Mouse (Mus musculus): ENCODE data around the gene Cdk14. TPM values are rescaled to one million over a fixed set of nuclear protein-coding genes. Genes with fewer than 3 reads are reported as not detected.

Cdk14 gene
- polyA plus RNA-seq, 2 experiments = 14.5 to 27.6 TPM

DNA sequence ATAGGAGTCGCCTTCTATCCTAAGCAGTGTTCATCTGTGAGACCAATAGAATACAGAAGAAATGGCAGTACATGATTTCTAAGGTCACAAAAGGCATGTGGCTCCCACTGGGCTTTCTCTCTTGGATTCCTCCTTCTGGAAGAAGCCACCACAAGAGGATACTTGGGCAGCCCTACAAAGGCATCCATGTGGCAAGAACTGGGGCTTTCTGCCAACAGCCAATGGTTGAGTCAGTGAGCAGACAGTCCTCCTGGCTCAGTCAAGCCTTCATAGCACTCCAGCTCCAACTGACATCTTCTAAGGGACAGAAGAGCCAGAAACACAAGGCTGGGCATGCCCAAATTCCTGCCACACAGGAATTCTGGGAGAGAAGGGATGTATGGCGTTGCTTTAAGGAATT, 93.4 kb downstream of the Cdk14 start:
- ATAC-seq (ENCODE audit: low FRiP score, low read depth) (no peak), DNase-seq (ENCODE audit: low spot score) (no peak)
- Histone ChIP-seq H3K27me3 (ENCODE audit: control insufficient read depth, insufficient read depth, low read length) (no peaks in the 10 kb centered on the region), H3K27ac (replicated peaks; ENCODE audit: low read depth, low read length) (no peak overlapping the region), H3K36me3 (ENCODE audit: control insufficient read depth, insufficient read depth, low read length) (no peaks in the 10 kb centered on the region), H3K9ac (ENCODE audit: low read depth, low read length, severe bottlenecking) (no peak overlapping the region), H3K4me3 (replicated peaks; ENCODE audit: low read length) (no peak overlapping the region), H3K4me1 (ENCODE audit: control insufficient read depth, insufficient read depth, low read length) (no peaks in the 10 kb centered on the region), H3K9me3 (ENCODE audit: control insufficient read depth, low read length) (no peaks in the 10 kb centered on the region), H3K4me2 (replicated peaks; ENCODE audit: low read depth, low read length, severe bottlenecking) (no peak overlapping the region)
- TF ChIP-seq POLR2A (IDR thresholded peaks at IDR 0.05; ENCODE audit: borderline replicate concordance, extremely low read depth, insufficient read depth, insufficient read length) = no peak
- WGBS = 98% methylated on average over 2 of the region's 2 CpGs

DNA sequence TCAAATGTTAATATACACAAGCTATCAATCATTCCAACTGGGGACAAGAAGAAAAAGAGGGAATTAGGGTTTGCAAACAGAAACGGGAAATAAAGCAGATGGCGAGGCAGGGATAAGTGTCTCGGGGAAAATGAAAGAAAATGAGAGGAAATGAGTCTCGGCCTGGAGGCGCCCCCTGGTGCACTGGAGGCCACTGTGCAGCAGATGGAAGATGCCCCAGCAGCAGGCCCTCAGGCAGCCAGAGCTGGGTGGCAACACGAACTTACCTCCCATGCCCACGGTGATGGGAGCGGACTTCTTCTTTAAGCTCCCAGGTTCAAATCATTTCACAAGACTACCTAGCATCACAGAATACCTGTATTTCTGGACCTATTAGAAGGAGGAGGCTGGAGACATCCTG, 97.4 kb downstream of the Cdk14 start:
- Histone ChIP-seq H3K9ac (ENCODE audit: low read depth, low read length, severe bottlenecking) (no peak overlapping the region), H3K4me2 (replicated peaks; ENCODE audit: low read depth, low read length, severe bottlenecking) (no peak overlapping the region), H3K36me3 (ENCODE audit: control insufficient read depth, insufficient read depth, low read length) (no peaks in the 10 kb centered on the region), H3K4me1 (ENCODE audit: control insufficient read depth, insufficient read depth, low read length) (peaks cover 3% of the 10 kb centered on the region; the same call in 1 of the 2 replicates), H3K27ac (replicated peaks; ENCODE audit: low read depth, low read length) (no peak overlapping the region), H3K9me3 (ENCODE audit: control insufficient read depth, low read length) (no peaks in the 10 kb centered on the region), H3K27me3 (ENCODE audit: control insufficient read depth, insufficient read depth, low read length) (no peaks in the 10 kb centered on the region), H3K4me3 (replicated peaks; ENCODE audit: low read length) (no peak overlapping the region)
- no peak for TF ChIP-seq POLR2A (IDR thresholded peaks at IDR 0.05; ENCODE audit: borderline replicate concordance, extremely low read depth, insufficient read depth, insufficient read length)
- DNase-seq (ENCODE audit: low spot score) (no peak), ATAC-seq (ENCODE audit: low FRiP score, low read depth) (no peak)
- 91% methylated on average over 8 of the region's 8 CpGs for WGBS

DNA sequence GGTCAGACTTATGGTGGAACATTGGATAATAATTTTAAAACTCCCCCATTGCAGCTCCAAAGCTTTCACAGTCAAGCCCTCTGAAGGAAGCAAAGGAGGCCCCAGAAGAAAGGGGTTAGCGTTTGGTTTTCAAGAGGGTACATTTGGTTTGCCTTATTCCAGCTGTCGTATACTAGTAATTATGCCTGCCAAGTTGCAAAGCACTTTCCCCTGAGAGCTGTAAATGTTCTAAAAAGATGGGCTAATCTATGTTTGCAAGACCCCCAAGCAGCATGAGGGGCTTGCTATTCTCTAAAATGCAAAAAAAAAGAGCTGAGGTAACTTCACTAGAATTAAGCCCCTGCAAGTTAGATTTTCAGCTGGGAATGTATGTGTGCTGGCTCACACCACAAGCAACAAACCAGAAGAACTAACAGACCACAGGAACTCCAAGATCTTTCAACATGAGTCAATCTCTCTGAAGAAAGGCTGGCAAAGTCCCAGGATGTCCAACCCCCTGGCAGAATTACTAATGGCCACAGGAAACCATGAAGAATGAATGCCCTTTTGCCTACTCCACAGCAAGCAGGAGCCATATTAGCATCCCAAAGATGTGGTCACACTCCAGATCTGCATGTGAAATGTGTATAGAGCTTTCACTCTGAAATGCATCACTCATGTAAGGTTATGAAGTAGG, 99.5 kb downstream of the Cdk14 start:
- Histone ChIP-seq H3K27ac (replicated peaks; ENCODE audit: low read depth, low read length) (no peak overlapping the region), H3K4me1 (ENCODE audit: control insufficient read depth, insufficient read depth, low read length) (peaks cover 3% of the 10 kb centered on the region; the same call in 1 of the 2 replicates), H3K4me3 (replicated peaks; ENCODE audit: low read length) (no peak overlapping the region), H3K4me2 (replicated peaks; ENCODE audit: low read depth, low read length, severe bottlenecking) (no peak overlapping the region), H3K9me3 (ENCODE audit: control insufficient read depth, low read length) (no peaks in the 10 kb centered on the region), H3K9ac (ENCODE audit: low read depth, low read length, severe bottlenecking) (no peak overlapping the region), H3K36me3 (ENCODE audit: control insufficient read depth, insufficient read depth, low read length) (no peaks in the 10 kb centered on the region), H3K27me3 (ENCODE audit: control insufficient read depth, insufficient read depth, low read length) (no peaks in the 10 kb centered on the region)
- no peak for TF ChIP-seq POLR2A (IDR thresholded peaks at IDR 0.05; ENCODE audit: borderline replicate concordance, extremely low read depth, insufficient read depth, insufficient read length)
- peak; percentile 53; the same call in 1 of the 2 replicates for ATAC-seq (ENCODE audit: low FRiP score, low read depth)
- WGBS = 12% methylated on average over 2 of the region's 2 CpGs
- DNase-seq (ENCODE audit: low spot score) = peak; percentile 45

DNA sequence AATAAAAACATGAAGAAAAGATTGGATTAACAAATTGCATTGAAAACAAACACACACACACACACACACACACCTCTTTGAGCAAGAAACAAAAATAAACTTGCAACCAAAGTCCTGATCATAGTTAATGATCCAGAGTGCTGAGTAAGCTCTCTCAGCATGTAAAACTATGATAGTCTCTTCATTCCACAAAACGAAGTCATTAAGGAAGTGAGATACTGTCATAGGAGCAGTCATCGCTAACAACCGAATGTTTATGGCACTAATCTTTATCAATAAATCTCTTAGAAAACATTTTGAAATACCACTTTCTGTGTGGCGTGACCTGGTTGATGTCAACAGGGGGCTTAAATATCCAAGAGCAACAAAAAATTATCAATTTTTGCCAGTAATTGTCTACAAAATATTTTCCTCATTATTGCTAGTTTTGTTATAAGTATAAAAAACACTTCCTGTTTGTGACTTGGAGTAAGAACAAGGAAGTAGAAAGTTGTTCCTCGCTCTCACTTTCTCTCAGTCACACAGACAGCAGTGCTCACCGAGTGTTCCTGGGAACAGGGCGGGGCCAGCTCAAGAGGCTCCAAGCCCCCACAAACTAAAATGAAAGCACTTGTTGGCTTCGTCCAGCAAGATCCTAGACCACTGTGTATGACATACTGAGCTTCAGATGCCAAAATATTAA, 100.1 kb downstream of the Cdk14 start:
- H3K4me1 ChIP-seq (ENCODE audit: control insufficient read depth, insufficient read depth, low read length) = peaks cover 3% of the 10 kb centered on the region; the same call in 1 of the 2 replicates
- no peaks in the 10 kb centered on the region for H3K9me3 ChIP-seq (ENCODE audit: control insufficient read depth, low read length)
- H3K9ac ChIP-seq (ENCODE audit: low read depth, low read length, severe bottlenecking) = no peak overlapping the region
- WGBS = 68% methylated on average over 8 of the region's 8 CpGs
- H3K27ac ChIP-seq (replicated peaks; ENCODE audit: low read depth, low read length) = no peak overlapping the region
- H3K36me3 ChIP-seq (ENCODE audit: control insufficient read depth, insufficient read depth, low read length) = no peaks in the 10 kb centered on the region
- no peak overlapping the region for H3K4me3 ChIP-seq (replicated peaks; ENCODE audit: low read length)
- ATAC-seq (ENCODE audit: low FRiP score, low read depth) (peak; percentile 50), DNase-seq (ENCODE audit: low spot score) (no peak)
- no peaks in the 10 kb centered on the region for H3K27me3 ChIP-seq (ENCODE audit: control insufficient read depth, insufficient read depth, low read length)
- H3K4me2 ChIP-seq (replicated peaks; ENCODE audit: low read depth, low read length, severe bottlenecking) = no peak overlapping the region
- no peak for TF ChIP-seq POLR2A (IDR thresholded peaks at IDR 0.05; ENCODE audit: borderline replicate concordance, extremely low read depth, insufficient read depth, insufficient read length)

DNA sequence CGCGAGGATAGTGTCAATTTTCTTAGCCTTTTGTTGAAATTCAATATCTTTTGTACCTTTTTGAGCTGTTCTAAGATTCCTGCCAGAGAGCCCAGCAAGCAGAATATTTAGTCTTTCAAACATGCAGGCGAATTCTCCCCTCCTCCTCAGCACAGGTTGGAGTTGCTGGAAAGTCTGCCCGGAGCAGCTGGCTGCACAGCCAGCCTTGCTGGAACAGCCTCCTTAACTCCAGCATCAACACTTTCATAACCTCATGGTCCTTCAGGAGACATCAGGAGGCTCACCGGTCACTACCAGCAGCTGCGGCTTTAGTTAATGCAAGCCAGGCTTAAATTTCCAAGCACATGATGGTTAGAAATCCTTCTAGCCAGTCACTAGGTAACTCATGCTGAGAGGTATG, 105.8 kb downstream of the Cdk14 start:
- 51% methylated on average over 6 of the region's 6 CpGs for WGBS
- ATAC-seq (ENCODE audit: low FRiP score, low read depth) = peak; percentile 57; the same call in 1 of the 2 replicates
- Histone ChIP-seq H3K9me3 (ENCODE audit: control insufficient read depth, low read length) (no peaks in the 10 kb centered on the region), H3K4me2 (replicated peaks; ENCODE audit: low read depth, low read length, severe bottlenecking) (no peak overlapping the region), H3K27me3 (ENCODE audit: control insufficient read depth, insufficient read depth, low read length) (no peaks in the 10 kb centered on the region), H3K4me3 (replicated peaks; ENCODE audit: low read length) (no peak overlapping the region), H3K9ac (ENCODE audit: low read depth, low read length, severe bottlenecking) (0 out of 2 replicates have a peak overlapping the region, but pooled peaks have one; percentile 16), H3K27ac (replicated peaks; ENCODE audit: low read depth, low read length) (no peak overlapping the region), H3K36me3 (ENCODE audit: control insufficient read depth, insufficient read depth, low read length) (no peaks in the 10 kb centered on the region), H3K4me1 (ENCODE audit: control insufficient read depth, insufficient read depth, low read length) (peaks cover 16% of the 10 kb centered on the region)
- no peak for TF ChIP-seq POLR2A (IDR thresholded peaks at IDR 0.05; ENCODE audit: borderline replicate concordance, extremely low read depth, insufficient read depth, insufficient read length)
- DNase-seq (ENCODE audit: low spot score) = no peak

Data from limb, embryonic 14.5 days (tissue).